Mouse (Mus musculus): ENCODE measurements around the gene Wipi2. TPM values are rescaled to one million over a fixed set of nuclear protein-coding genes. Genes with fewer than 3 reads are reported as not detected.

Gene Wipi2
- polyA plus RNA-seq, 1 experiment from 2014 or later: 18.6 TPM

DNA sequence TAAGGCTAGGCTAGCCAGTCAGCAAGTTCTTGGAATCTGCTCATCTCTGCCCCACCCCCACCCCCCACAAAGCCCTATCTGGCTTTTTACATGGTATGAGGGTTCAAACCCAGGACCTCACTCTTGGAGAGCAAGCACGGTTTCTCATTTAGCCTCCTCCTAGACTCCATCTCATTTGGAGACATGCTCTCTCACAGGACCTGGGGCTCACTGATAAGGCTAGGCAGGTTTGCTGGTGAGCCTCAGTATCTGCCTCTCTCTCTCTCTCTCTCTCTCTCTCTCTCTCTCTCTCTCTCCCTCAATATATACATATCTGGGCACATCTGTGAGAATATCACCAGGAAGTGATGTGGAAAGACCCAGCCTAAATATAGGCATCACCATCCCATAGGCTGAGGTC lies 51.6 kb downstream of the Wipi2 start:
- ATAC-seq: no peak

DNA sequence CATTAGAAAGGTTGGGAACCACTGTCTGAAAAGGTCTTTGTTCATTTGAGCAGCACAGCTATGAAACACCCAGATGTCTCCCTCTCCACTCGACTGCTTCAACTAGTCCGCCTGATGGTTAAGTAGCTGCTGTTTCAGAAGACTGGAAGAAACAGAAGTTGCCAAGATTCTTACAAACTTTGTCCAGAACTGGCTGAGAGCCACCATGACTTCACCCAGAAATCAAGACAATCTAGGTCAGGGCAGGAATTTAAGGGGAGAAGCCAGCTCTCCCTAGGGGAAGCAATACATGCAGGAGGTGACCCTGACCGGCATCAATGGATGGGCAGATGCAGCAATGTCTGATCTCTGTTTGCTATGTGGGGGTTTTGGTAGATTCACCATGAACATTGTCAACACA lies 54.4 kb downstream of the Wipi2 start:
- H3K4me2 ChIP-seq (ENCODE audit: low read depth, low read length): no peak overlapping the region
- H3K9ac ChIP-seq (replicated peaks): no peak overlapping the region
- WGBS (ENCODE audit: insufficient replicate concordance): 77% methylated on average over 3 of the region's 3 CpGs
- TF ChIP-seq CTCF (IDR thresholded peaks at IDR 0.05; ENCODE audit: low read depth) (no peak), EP300 (IDR thresholded peaks at IDR 0.05; ENCODE audit: low read depth) (no peak)
- H3K27me3 ChIP-seq (ENCODE audit: insufficient read depth, low read length): no peaks in the 10 kb centered on the region
- H3K4me3 ChIP-seq (ENCODE audit: low read depth, low read length): no peak overlapping the region
- peaks cover 2% of the 10 kb centered on the region; the same call in 1 of the 2 replicates for H3K9me3 ChIP-seq (ENCODE audit: low read length)
- ATAC-seq (no peak), DNase-seq (no peak)
- H3K4me1 ChIP-seq (ENCODE audit: insufficient read depth): no peaks in the 10 kb centered on the region
- no peaks in the 10 kb centered on the region for H3K36me3 ChIP-seq (replicated peaks; ENCODE audit: insufficient read depth, low read length)
- H3K27ac ChIP-seq (ENCODE audit: low read depth): no peak overlapping the region

More for the DNA sequence above, 51.6 kb downstream of the Wipi2 start:
- no peak overlapping the region for H3K4me2 ChIP-seq (ENCODE audit: low read depth, low read length)
- H3K27me3 ChIP-seq (ENCODE audit: insufficient read depth, low read length): no peaks in the 10 kb centered on the region
- TF ChIP-seq CTCF (IDR thresholded peaks at IDR 0.05; ENCODE audit: low read depth) (no peak), EP300 (IDR thresholded peaks at IDR 0.05; ENCODE audit: low read depth) (no peak)
- peaks cover 2% of the 10 kb centered on the region; the same call in 1 of the 2 replicates for H3K9me3 ChIP-seq (ENCODE audit: low read length)
- 70% methylated on average over 1 of the region's 1 CpGs for WGBS (ENCODE audit: insufficient replicate concordance)
- DNase-seq: no peak
- H3K27ac ChIP-seq (ENCODE audit: low read depth): no peak overlapping the region
- H3K4me3 ChIP-seq (ENCODE audit: low read depth, low read length): no peak overlapping the region
- H3K9ac ChIP-seq (replicated peaks): no peak overlapping the region
- no peaks in the 10 kb centered on the region for H3K4me1 ChIP-seq (ENCODE audit: insufficient read depth)
- H3K36me3 ChIP-seq (replicated peaks; ENCODE audit: insufficient read depth, low read length): no peaks in the 10 kb centered on the region

DNA sequence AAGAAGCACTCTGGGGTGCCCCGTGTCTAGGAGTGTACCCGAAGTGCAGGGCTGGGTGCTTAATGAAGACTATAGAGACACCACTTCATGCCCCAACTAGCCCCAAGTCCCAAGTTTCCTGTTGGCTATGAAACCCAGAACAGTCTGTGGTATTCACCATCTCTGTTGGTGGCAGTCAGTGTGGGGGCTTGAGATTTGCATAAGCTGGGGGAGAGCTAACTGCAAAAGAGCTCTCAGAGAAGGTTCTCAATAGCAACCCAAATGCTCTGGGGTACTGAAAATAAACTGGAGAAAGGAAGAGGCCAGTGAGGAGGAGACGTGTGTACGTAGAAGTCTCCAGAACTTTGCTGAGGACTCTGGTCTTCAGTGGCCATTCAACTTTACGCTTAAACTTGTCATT lies 55.0 kb downstream of the Wipi2 start:
- no peaks in the 10 kb centered on the region for H3K4me1 ChIP-seq (ENCODE audit: insufficient read depth)
- peaks cover 2% of the 10 kb centered on the region; the same call in 1 of the 2 replicates for H3K9me3 ChIP-seq (ENCODE audit: low read length)
- DNase-seq (no peak), ATAC-seq (no peak)
- 78% methylated on average over 5 of the region's 5 CpGs for WGBS (ENCODE audit: insufficient replicate concordance)
- H3K27ac ChIP-seq (ENCODE audit: low read depth): no peak overlapping the region
- no peak overlapping the region for H3K4me2 ChIP-seq (ENCODE audit: low read depth, low read length)
- no peak overlapping the region for H3K9ac ChIP-seq (replicated peaks)
- TF ChIP-seq CTCF (IDR thresholded peaks at IDR 0.05; ENCODE audit: low read depth): no peak
- TF ChIP-seq EP300 (IDR thresholded peaks at IDR 0.05; ENCODE audit: low read depth): no peak
- no peaks in the 10 kb centered on the region for H3K27me3 ChIP-seq (ENCODE audit: insufficient read depth, low read length)
- no peaks in the 10 kb centered on the region for H3K36me3 ChIP-seq (replicated peaks; ENCODE audit: insufficient read depth, low read length)
- no peak overlapping the region for H3K4me3 ChIP-seq (ENCODE audit: low read depth, low read length)

DNA sequence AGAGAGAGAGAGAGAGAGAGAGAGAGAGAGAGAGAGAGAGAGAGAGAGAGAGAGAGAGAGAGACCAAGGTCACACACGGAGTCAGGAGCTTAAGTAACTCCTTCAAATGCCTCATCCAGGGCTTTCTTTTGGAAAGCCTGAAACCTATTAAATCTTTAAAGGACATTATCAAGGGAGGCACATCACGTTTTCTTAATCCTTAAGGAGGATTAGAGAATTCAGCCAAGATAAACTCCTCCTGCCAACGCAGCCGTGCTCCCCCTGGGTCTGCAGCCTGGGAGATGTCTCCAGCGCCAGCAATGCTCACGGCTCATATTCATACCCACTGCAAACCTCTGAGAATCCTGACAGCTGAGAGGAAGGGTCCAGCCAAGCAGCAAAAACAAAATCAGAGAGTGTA lies 61.4 kb downstream of the Wipi2 start:
- TF ChIP-seq EP300 (IDR thresholded peaks at IDR 0.05; ENCODE audit: low read depth) (no peak), CTCF (IDR thresholded peaks at IDR 0.05; ENCODE audit: low read depth) (no peak)
- Histone ChIP-seq H3K4me2 (ENCODE audit: low read depth, low read length) (no peak overlapping the region), H3K4me3 (ENCODE audit: low read depth, low read length) (no peak overlapping the region), H3K4me1 (ENCODE audit: insufficient read depth) (no peaks in the 10 kb centered on the region), H3K9ac (replicated peaks) (no peak overlapping the region), H3K27ac (ENCODE audit: low read depth) (no peak overlapping the region), H3K36me3 (replicated peaks; ENCODE audit: insufficient read depth, low read length) (no peaks in the 10 kb centered on the region), H3K9me3 (ENCODE audit: low read length) (no peaks in the 10 kb centered on the region), H3K27me3 (ENCODE audit: insufficient read depth, low read length) (0 out of 2 replicates have a peak, but pooled peaks cover 6% of the 10 kb centered on the region)
- 49% methylated on average over 6 of the region's 6 CpGs for WGBS (ENCODE audit: insufficient replicate concordance)
- no peak for DNase-seq
- ATAC-seq: no peak

DNA sequence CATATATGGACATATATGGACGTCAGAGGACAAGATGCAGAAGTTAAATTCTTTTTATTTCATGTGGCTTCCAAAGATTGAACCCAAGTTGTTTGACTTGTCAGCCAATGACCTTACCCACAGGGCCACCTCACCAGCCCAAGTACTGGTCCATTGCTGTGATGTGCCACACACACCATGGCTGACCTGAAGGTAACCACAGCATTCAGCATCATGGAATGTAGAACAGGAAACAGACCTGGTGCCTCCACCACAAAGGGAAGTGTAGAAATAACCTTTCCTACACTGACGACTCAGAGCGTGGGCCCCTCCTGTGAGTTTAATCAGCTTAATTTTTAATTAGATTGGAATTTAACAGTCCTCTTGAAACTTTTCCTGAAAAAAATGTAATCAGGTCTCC lies 62.8 kb downstream of the Wipi2 start:
- WGBS (ENCODE audit: insufficient replicate concordance): 44% methylated on average over 3 of the region's 3 CpGs
- Histone ChIP-seq H3K27ac (ENCODE audit: low read depth) (no peak overlapping the region), H3K4me1 (ENCODE audit: insufficient read depth) (no peaks in the 10 kb centered on the region), H3K9ac (replicated peaks) (no peak overlapping the region), H3K36me3 (replicated peaks; ENCODE audit: insufficient read depth, low read length) (no peaks in the 10 kb centered on the region), H3K9me3 (ENCODE audit: low read length) (no peaks in the 10 kb centered on the region), H3K27me3 (ENCODE audit: insufficient read depth, low read length) (0 out of 2 replicates have a peak, but pooled peaks cover 6% of the 10 kb centered on the region), H3K4me2 (ENCODE audit: low read depth, low read length) (no peak overlapping the region), H3K4me3 (ENCODE audit: low read depth, low read length) (no peak overlapping the region)
- TF ChIP-seq EP300 (IDR thresholded peaks at IDR 0.05; ENCODE audit: low read depth) (no peak), CTCF (IDR thresholded peaks at IDR 0.05; ENCODE audit: low read depth) (no peak)
- DNase-seq (no peak), ATAC-seq (no peak)

DNA sequence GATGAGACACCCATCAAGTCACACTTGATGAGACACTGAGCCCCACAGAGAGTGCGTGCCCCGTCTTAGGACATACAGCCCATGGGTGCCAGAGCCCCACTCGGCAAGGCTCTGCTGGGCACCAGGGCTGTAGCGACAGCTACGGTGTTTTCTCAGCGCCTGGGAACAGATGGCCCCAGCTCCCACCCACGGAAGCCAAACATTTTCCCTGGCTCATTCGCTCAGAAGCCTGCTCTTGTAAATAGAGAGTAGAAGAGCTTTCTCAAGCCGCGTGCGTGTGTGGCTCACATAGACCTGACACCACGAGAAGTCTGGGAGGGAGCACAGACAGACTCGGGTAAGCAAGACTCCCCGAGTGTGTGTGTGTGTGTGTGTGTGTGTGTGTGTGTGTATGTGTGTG lies 64.8 kb downstream of the Wipi2 start, which contains the start of gene Slc29a4:
TSS of gene Slc29a4 (plus strand) at position 265 of the 400 bp plus-strand sequence.
- DNase-seq (no peak), ATAC-seq (no peak)
- Histone ChIP-seq H3K4me2 (ENCODE audit: low read depth, low read length) (no peak within 1 kb of the TSS), H3K4me3 (ENCODE audit: low read depth, low read length) (no peak within 1 kb of the TSS), H3K4me1 (ENCODE audit: insufficient read depth) (no peaks in the 10 kb centered on the region), H3K27me3 (ENCODE audit: insufficient read depth, low read length) (0 out of 2 replicates have a peak, but pooled peaks cover 6% of the 10 kb centered on the region), H3K36me3 (replicated peaks; ENCODE audit: insufficient read depth, low read length) (no peaks in the 10 kb centered on the region), H3K27ac (ENCODE audit: low read depth) (no peak within 1 kb of the TSS), H3K9me3 (ENCODE audit: low read length) (no peaks in the 10 kb centered on the region), H3K9ac (replicated peaks) (no peak within 1 kb of the TSS)
- 51% methylated on average over 14 of the region's 14 CpGs for WGBS (ENCODE audit: insufficient replicate concordance)
- TF ChIP-seq EP300 (IDR thresholded peaks at IDR 0.05; ENCODE audit: low read depth) (no peak), CTCF (IDR thresholded peaks at IDR 0.05; ENCODE audit: low read depth) (no peak)

Measured in liver, postnatal 0 days (tissue).